Mouse (Mus musculus) kidney, embryonic 14.5 days (tissue): ENCODE measurements at regions not wholly inside any gene's neighbourhood (a gene's known extent, or its start where the extent isn't known, plus 50 kb on each side); places are given as distances from the start of the nearest gene placed in this dataset.
A peak's percentile ranks its signal among the peaks of the same experiment; 100 is the strongest.

Experiments used
- ATAC-seq: fragments of 200-750 bp; cut with Nextera tagmentation; 2 replicates; pipeline ENCODE4 v1.8.0; 2017; ENCODE audit warnings: moderate number of reproducible peaks, mild to moderate bottlenecking, moderate TSS enrichment, moderate library complexity; ENCODE audit not compliant: low FRiP score, low TSS enrichment
- H3K27ac ChIP-seq: fragments of 300-500 bp; sonication (generic); 2 replicates; pipeline ENCODE4 v1.5.1; 2014; ENCODE audit warnings: low read depth, mild to moderate bottlenecking, low read length, moderate library complexity, mixed read lengths
- H3K27me3 ChIP-seq: fragments of 300-500 bp; sonication (generic); 2 replicates; pipeline ENCODE4 v1.6.1; 2014; ENCODE audit warnings: mild to moderate bottlenecking, low read length; ENCODE audit not compliant: control insufficient read depth, insufficient read depth
- H3K36me3 ChIP-seq: fragments of 300-500 bp; sonication (generic); 2 replicates; pipeline ENCODE4 v1.6.1; 2014; ENCODE audit warnings: low read length, mixed read lengths; ENCODE audit not compliant: control insufficient read depth, insufficient read depth
- H3K4me1 ChIP-seq: fragments of 300-500 bp; sonication (generic); 2 replicates; pipeline ENCODE4 v1.6.1; 2014; ENCODE audit warnings: low read length, mixed read lengths; ENCODE audit not compliant: control insufficient read depth, insufficient read depth
- H3K4me2 ChIP-seq: fragments of 300-500 bp; sonication (generic); replicated peaks from 2 replicates; pipeline ENCODE4 v1.6.1; 2014; ENCODE audit warnings: low read depth, mild to moderate bottlenecking, low read length
- H3K4me3 ChIP-seq: fragments of 300-500 bp; sonication (generic); 2 replicates; pipeline ENCODE4 v1.5.1; 2014; ENCODE audit warnings: mild to moderate bottlenecking, low read length
- H3K9ac ChIP-seq: fragments of 300-500 bp; sonication (generic); 2 replicates; pipeline ENCODE4 v1.6.1; 2014; ENCODE audit warnings: low read depth, mild to moderate bottlenecking, low read length, moderate library complexity
- H3K9me3 ChIP-seq: fragments of 300-500 bp; sonication (generic); 2 replicates; pipeline ENCODE4 v1.6.1; 2016; ENCODE audit warnings: low read length; ENCODE audit not compliant: control insufficient read depth
- WGBS: fragments of 180-500 bp; shearing (Covaris S2); extraction: QIAGEN DNeasy Blood & Tissue Kit; methylation state at CpG from one replicate; pipeline ENCODE4 v1.1.7; 2014; 5-methylcytosine and 5-hydroxymethylcytosine counted together

DNA sequence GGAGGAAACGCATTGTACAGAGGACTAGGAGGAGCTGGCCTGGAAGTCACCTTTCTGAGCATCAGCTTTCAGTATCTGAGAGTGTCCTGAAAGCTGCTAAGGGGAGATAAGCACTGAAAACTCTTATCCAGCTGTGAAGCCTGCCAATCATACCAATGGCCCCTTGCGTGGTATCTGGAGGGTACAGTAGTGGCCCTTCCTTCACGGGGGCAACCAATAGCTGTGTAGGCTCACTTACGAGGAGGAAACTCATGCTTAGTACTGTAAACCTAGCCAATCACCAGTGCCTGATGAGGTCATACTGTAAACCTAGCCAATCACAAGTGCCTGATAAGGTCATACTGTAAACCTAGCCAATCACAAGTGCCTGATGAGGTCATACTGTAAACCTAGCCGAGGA is 231.7 kb upstream of the Fam241a start:
- ATAC-seq, result no peak
- Histone ChIP-seq H3K9ac (no peak overlapping the region), H3K27ac (no peak overlapping the region), H3K4me2 (no peak overlapping the region), H3K9me3 (no peaks in the 10 kb centered on the region), H3K36me3 (no peaks in the 10 kb centered on the region), H3K4me3 (no peak overlapping the region), H3K4me1 (no peaks in the 10 kb centered on the region), H3K27me3 (no peaks in the 10 kb centered on the region)
- 89% methylated on average over 5 of the region's 5 CpGs for WGBS

DNA sequence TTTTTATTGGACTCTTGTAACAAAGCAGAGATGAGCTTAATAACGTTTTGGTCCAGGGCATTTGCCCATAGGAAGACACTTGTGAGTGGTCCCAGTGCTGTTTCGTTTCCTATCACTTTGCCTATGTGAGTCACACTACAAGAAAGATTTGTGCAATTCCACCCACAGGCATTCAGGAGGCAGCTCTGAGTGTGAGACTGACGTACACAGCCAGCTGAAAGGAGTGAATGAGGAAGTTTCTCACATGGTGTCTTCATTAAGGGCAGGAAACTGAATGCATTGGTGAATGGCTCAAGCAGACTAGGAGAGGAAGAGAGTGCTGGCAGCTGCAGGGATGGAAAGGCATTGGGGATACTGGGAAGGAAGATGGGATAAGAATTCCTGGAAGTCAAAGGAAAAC is 230.5 kb upstream of the Fam241a start:
- 64% methylated on average over 3 of the region's 3 CpGs for WGBS
- ATAC-seq, result no peak
- Histone ChIP-seq H3K4me3 (no peak overlapping the region), H3K4me2 (no peak overlapping the region), H3K9me3 (no peaks in the 10 kb centered on the region), H3K4me1 (no peaks in the 10 kb centered on the region), H3K27ac (no peak overlapping the region), H3K27me3 (no peaks in the 10 kb centered on the region), H3K36me3 (no peaks in the 10 kb centered on the region), H3K9ac (no peak overlapping the region)

DNA sequence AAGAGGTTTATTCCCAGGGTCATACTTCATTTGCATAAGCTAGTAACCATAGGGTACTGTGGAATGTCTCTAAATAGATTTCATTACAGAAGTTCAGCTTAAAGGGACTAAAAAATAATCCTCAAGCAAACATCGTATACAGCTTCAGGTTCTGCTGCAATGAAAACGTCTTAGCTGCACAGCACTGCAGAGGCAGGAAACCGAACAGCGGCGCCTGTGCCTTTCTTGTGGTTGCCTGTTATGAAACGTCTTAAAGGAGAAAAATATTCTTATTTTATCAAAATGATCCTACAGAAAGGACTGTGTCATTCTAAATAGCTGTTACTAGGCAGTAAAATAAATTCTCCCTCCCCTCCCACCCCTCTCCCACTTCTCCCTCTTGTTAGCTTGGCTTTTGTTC is 226.0 kb upstream of the Fam241a start:
- H3K36me3 ChIP-seq, result no peaks in the 10 kb centered on the region
- no peak for ATAC-seq
- no peak overlapping the region for H3K27ac ChIP-seq
- no peaks in the 10 kb centered on the region for H3K4me1 ChIP-seq
- no peak overlapping the region for H3K4me3 ChIP-seq
- no peaks in the 10 kb centered on the region for H3K27me3 ChIP-seq
- no peak overlapping the region for H3K4me2 ChIP-seq
- H3K9ac ChIP-seq, result no peak overlapping the region
- 87% methylated on average over 6 of the region's 6 CpGs for WGBS
- H3K9me3 ChIP-seq, result no peaks in the 10 kb centered on the region

DNA sequence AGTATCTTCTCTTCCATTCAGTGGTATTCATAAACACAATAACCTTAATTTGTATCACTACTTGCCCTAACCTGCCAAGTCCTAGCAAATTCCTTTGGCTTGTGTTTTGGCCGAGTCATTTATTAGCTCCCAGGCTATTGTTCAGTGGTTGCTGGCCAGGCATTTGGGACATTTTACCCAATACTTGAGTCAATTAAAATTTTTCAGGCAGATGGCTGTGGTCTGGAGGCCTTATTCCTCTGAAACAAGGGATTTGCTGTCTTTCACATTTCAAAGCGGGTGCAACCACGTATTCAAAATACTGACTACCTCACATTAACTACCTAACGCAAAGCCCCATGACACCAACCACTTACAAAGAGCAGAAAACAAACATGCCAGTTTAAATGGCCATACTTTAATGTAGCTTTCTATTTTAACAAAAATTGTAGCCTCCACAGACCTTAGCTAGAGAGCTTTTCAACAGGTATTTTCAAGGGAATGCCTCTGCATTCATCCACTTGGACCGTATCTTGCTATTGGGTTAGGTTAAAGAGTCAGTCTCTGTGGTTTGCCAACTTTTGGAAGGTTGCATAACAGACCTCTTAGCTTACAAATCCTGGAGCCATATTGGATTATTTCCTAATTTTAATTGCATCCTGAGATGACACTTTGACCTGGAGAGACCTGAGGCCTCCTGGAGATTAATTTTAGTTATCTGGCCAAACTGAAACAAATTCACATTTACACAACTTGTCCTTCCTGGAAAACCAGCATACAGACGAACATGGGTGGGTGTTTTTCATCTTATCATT is 224.7 kb upstream of the Fam241a start:
- WGBS, result 85% methylated on average over 6 of the region's 6 CpGs
- H3K4me3 ChIP-seq, result no peak overlapping the region

GRCm38 (mm10) chr3:128113209-128113608 is 217.1 kb upstream of the Fam241a start:
- Histone ChIP-seq H3K4me1 (no peaks in the 10 kb centered on the region), H3K27me3 (no peaks in the 10 kb centered on the region), H3K9ac (no peak overlapping the region), H3K4me2 (no peak overlapping the region), H3K36me3 (no peaks in the 10 kb centered on the region), H3K4me3 (no peak overlapping the region), H3K9me3 (peaks cover 3% of the 10 kb centered on the region; the same call in 1 of the 2 replicates), H3K27ac (no peak overlapping the region)
- WGBS, result 86% methylated on average over 3 of the region's 3 CpGs
- no peak for ATAC-seq

More for the DNA sequence above, 224.7 kb upstream of the Fam241a start:
- no peaks in the 10 kb centered on the region for H3K27me3 ChIP-seq
- no peak overlapping the region for H3K9ac ChIP-seq
- H3K4me1 ChIP-seq, result no peaks in the 10 kb centered on the region
- no peak overlapping the region for H3K4me2 ChIP-seq
- ATAC-seq, result no peak
- no peaks in the 10 kb centered on the region for H3K36me3 ChIP-seq
- H3K27ac ChIP-seq, result no peak overlapping the region
- no peaks in the 10 kb centered on the region for H3K9me3 ChIP-seq

DNA sequence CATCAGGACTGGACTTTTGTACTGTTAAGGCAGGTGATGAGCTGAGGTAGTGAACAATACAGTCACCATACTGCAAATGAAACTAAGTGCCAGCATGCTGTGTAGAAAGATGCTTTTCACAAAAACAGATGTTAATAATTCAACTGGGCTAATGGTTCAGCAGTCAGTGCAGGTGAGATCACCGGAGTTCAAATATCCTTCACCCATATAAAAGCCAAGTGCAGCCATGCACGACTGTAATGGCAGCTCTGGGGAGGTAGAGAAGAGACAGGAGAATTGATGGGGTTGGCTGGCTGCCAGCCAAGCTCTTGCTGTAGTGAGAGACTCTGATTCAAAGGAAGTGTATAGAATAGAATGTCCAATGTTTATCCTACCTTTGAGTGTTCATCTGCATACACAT is 214.3 kb upstream of the Fam241a start:
- H3K9ac ChIP-seq, result no peak overlapping the region
- 29% methylated on average over 2 of the region's 2 CpGs for WGBS
- H3K27ac ChIP-seq, result no peak overlapping the region
- H3K4me2 ChIP-seq, result no peak overlapping the region
- no peak overlapping the region for H3K4me3 ChIP-seq
- H3K27me3 ChIP-seq, result no peaks in the 10 kb centered on the region
- H3K36me3 ChIP-seq, result no peaks in the 10 kb centered on the region
- H3K4me1 ChIP-seq, result no peaks in the 10 kb centered on the region
- ATAC-seq, result no peak; the same call in 1 of the 2 replicates
- peaks cover 3% of the 10 kb centered on the region; the same call in 1 of the 2 replicates for H3K9me3 ChIP-seq

DNA sequence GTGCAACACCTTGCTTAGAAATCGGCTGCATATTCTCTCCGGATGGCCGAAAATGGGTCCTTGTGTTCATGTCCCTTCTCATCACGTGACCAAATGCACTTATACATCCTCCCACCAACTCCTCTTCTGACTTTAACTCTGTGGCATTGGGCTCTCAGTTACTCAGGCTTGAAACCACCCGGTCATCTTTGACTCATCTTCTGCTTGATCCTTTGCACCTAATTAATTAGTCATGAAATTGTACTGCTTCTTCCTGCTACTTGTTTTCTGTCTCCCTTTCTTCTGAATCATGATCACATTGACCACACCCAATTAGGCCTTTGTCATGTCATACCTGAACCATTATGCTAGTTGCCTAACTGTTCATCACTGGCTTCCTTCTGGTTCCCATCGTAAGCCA is 208.4 kb upstream of the Fam241a start:
- Histone ChIP-seq H3K4me3 (no peak overlapping the region), H3K36me3 (no peaks in the 10 kb centered on the region), H3K9me3 (no peaks in the 10 kb centered on the region), H3K27me3 (no peaks in the 10 kb centered on the region), H3K4me1 (no peaks in the 10 kb centered on the region), H3K27ac (no peak overlapping the region), H3K9ac (no peak overlapping the region), H3K4me2 (no peak overlapping the region)
- 87% methylated on average over 6 of the region's 6 CpGs for WGBS
- no peak for ATAC-seq

GRCm38 (mm10) chr3:128093046-128093445 is 196.9 kb upstream of the Fam241a start:
- no peak for ATAC-seq
- no peaks in the 10 kb centered on the region for H3K36me3 ChIP-seq
- no peak overlapping the region for H3K27ac ChIP-seq
- no peak overlapping the region for H3K4me3 ChIP-seq
- H3K27me3 ChIP-seq, result no peaks in the 10 kb centered on the region
- no peaks in the 10 kb centered on the region for H3K4me1 ChIP-seq
- H3K9ac ChIP-seq, result no peak overlapping the region
- no peaks in the 10 kb centered on the region for H3K9me3 ChIP-seq
- no peak overlapping the region for H3K4me2 ChIP-seq

GRCm38 (mm10) chr3:128088207-128088606 is 192.1 kb upstream of the Fam241a start:
- Histone ChIP-seq H3K36me3 (no peaks in the 10 kb centered on the region), H3K4me3 (no peak overlapping the region), H3K4me1 (no peaks in the 10 kb centered on the region), H3K27me3 (no peaks in the 10 kb centered on the region), H3K4me2 (no peak overlapping the region), H3K9ac (no peak overlapping the region), H3K27ac (no peak overlapping the region), H3K9me3 (no peaks in the 10 kb centered on the region)
- peak; percentile 92 for ATAC-seq
- WGBS, result 21% methylated on average over 4 of the region's 4 CpGs
